ENCODE assay signal across 12 mouse cellular contexts in genomic region chr2:157054297-157054696, GRCm38 (mm10). TPM values are rescaled to one million over a fixed set of nuclear protein-coding genes. Genes with fewer than 3 reads are reported as not detected.
DNase-seq lines count a peak whose midpoint lies in the region; ATAC-seq and TF ChIP-seq lines count a peak whose summit lies in the region.
"Had no signal": no experiment of that assay in that cellular context is flagged by ENCODE, and none has a peak within 500 bp of the region (broad histone marks: within the 10 kb centered on the region; RNA-seq: fewer than 3 reads in every experiment).

No protein-coding gene starts in this region.

- WGBS in forebrain, embryonic 15.5 days = 94% methylated on average over 8 of the region's 8 CpGs
- WGBS in forebrain, embryonic 11.5 days = 90% methylated on average over 8 of the region's 8 CpGs

- no peak for DNase-seq in forebrain, embryonic 11.5 days (ENCODE audit: low spot score)
- DNase-seq in layer of hippocampus, adult 2 months (ENCODE audit: low spot score in 2 of 2) = no peak
- no peak for DNase-seq in layer of hippocampus, postnatal 10 days (ENCODE audit: low spot score in 2 of 2)
- peak; percentile 88 to 91 for DNase-seq in adrenal gland, postnatal 36 days
- peak; percentile 80 for DNase-seq in lung, postnatal 25 days (ENCODE audit: low spot score)
- no peak for DNase-seq in spleen, adult 12 weeks (ENCODE audit: low spot score)
- no peak for DNase-seq in left cerebral cortex, postnatal 25 days (ENCODE audit: low spot score in 2 of 2)

- intact Hi-C loops in left cerebral cortex, postnatal 25 days (cut with DNase I) = no loop called here

- H3K4me1 ChIP-seq in forebrain, embryonic 15.5 days = peaks cover 61% of the 10 kb centered on the region
- H3K4me1 ChIP-seq in forebrain, embryonic 11.5 days (replicated peaks; ENCODE audit: control insufficient read depth, insufficient read depth, low read length) = peaks cover 12% of the 10 kb centered on the region

- no peak overlapping the region for H3K9ac ChIP-seq in forebrain, embryonic 15.5 days (replicated peaks)
- H3K9ac ChIP-seq in forebrain, embryonic 11.5 days (ENCODE audit: low read length) = no peak overlapping the region

- no peak for TF ChIP-seq CTCF in layer of hippocampus, adult 2 months (conservative IDR thresholded peaks at IDR 0.05)

- no peak overlapping the region for H3K4me2 ChIP-seq in forebrain, embryonic 15.5 days (replicated peaks)
- no peak overlapping the region for H3K4me2 ChIP-seq in forebrain, embryonic 11.5 days (ENCODE audit: low read depth, low read length, severe bottlenecking)

- H3K27ac ChIP-seq in forebrain, embryonic 15.5 days (replicated peaks) = peak overlapping the region; percentile 49
- no peak overlapping the region for H3K27ac ChIP-seq in forebrain, embryonic 11.5 days (ENCODE audit: low read depth, low read length)
- H3K27ac ChIP-seq in layer of hippocampus, adult 2 months = peak overlapping the region; percentile 88
- H3K27ac ChIP-seq: macrophage had no signal

- peaks cover 28% of the 10 kb centered on the region for H3K36me3 ChIP-seq in forebrain, embryonic 15.5 days
- no peaks in the 10 kb centered on the region; the same call in 1 of the 2 replicates for H3K36me3 ChIP-seq in forebrain, embryonic 11.5 days (ENCODE audit: control insufficient read depth, insufficient read depth, low read length)

- H3K27me3 ChIP-seq in forebrain, embryonic 15.5 days = no peaks in the 10 kb centered on the region
- no peaks in the 10 kb centered on the region for H3K27me3 ChIP-seq in forebrain, embryonic 11.5 days (ENCODE audit: control insufficient read depth, insufficient read depth, low read length)
- H3K27me3 ChIP-seq: CH12.LX had no signal

- no peaks in the 10 kb centered on the region for H3K9me3 ChIP-seq in forebrain, embryonic 15.5 days
- H3K9me3 ChIP-seq in forebrain, embryonic 11.5 days (ENCODE audit: control insufficient read depth, low read length) = no peaks in the 10 kb centered on the region

- no peak for ATAC-seq in forebrain, embryonic 15.5 days (replicated peaks)
- ATAC-seq in forebrain, embryonic 11.5 days (replicated peaks; ENCODE audit: low FRiP score) = no peak

- no peak overlapping the region for H3K4me3 ChIP-seq in forebrain, embryonic 15.5 days
- H3K4me3 ChIP-seq in forebrain, embryonic 11.5 days (ENCODE audit: low read depth, low read length) = no peak overlapping the region
- H3K4me3 ChIP-seq in layer of hippocampus, adult 2 months = no peak overlapping the region

RNA-seq across cellular contexts. Expression of gene Soga1, which starts 24.8 kb away (rescaled TPM):
- polyA plus RNA-seq in forebrain, embryonic 15.5 days (2015; fragmentation: Nextera tagmentation; extraction: Ambion mirVana) = 5.7 and 8.2 TPM in 2 replicates
- 8.1 and 8.2 TPM in 2 replicates for polyA plus RNA-seq in forebrain, embryonic 11.5 days (2014; fragmentation: Nextera tagmentation; extraction: Ambion mirVana)
- 10 to 100 TPM; 31.4 to 36.3 TPM for total RNA-seq in layer of hippocampus, adult 2 months (2021)
- total RNA-seq in layer of hippocampus, postnatal 10 days (2021) = 10 to 100 TPM; 74.1 to 79.6 TPM
- total RNA-seq in adrenal gland, postnatal 36 days (2021) = 10 to 100 TPM; 36.3 to 38.7 TPM
- 10 to 100 TPM; 19.8 to 24.6 TPM for total RNA-seq in left cerebral cortex, postnatal 25 days (2021)

RNA-seq across cellular contexts. Expression of gene Tldc2, which starts 32.6 kb away (rescaled TPM):
- polyA plus RNA-seq in forebrain, embryonic 15.5 days (2015; fragmentation: Nextera tagmentation; extraction: Ambion mirVana) = not detected in 2 replicates
- not detected in 2 replicates for polyA plus RNA-seq in forebrain, embryonic 11.5 days (2014; fragmentation: Nextera tagmentation; extraction: Ambion mirVana)
- total RNA-seq in layer of hippocampus, adult 2 months (2021) = not detected
- total RNA-seq in layer of hippocampus, postnatal 10 days (2021) = not detected
- not detected for total RNA-seq in adrenal gland, postnatal 36 days (2021)
- total RNA-seq in left cerebral cortex, postnatal 25 days (2021) = not detected
- total RNA-seq: CH12.LX; granulocyte monocyte progenitor cell, adult 5-6 weeks had no signal
- polyA plus RNA-seq: macrophage; testis, adult 2 months had no signal

RNA-seq across cellular contexts. Expression of gene Dsn1, which starts 47.3 kb away (rescaled TPM):
- polyA plus RNA-seq in forebrain, embryonic 15.5 days (2015; fragmentation: Nextera tagmentation; extraction: Ambion mirVana) = 21.7 and 23.1 TPM in 2 replicates
- polyA plus RNA-seq in forebrain, embryonic 11.5 days (2014; fragmentation: Nextera tagmentation; extraction: Ambion mirVana) = 59.1 and 64.4 TPM in 2 replicates
- 1 to 10 TPM; 2.8 to 3.7 TPM for total RNA-seq in layer of hippocampus, adult 2 months (2021)
- total RNA-seq in layer of hippocampus, postnatal 10 days (2021) = 1 to 10 TPM; 5.2 to 8.3 TPM
- 1 to 10 TPM; 4.4 to 7.2 TPM for total RNA-seq in adrenal gland, postnatal 36 days (2021)
- 1 to 10 TPM; 4.7 TPM for total RNA-seq in left cerebral cortex, postnatal 25 days (2021)

Comparison
In these comparisons a context has a peak if more than half of its experiments do, and no peak if none do; other contexts are left out.
1. DNase-seq: peak in adrenal gland, postnatal 36 days (2 of 2) and lung, postnatal 25 days (single experiment); none in forebrain, embryonic 11.5 days (single experiment), layer of hippocampus, adult 2 months (0 of 2), layer of hippocampus, postnatal 10 days (0 of 2), spleen, adult 12 weeks (single experiment) and left cerebral cortex, postnatal 25 days (0 of 2).